Mouse (Mus musculus) mouse trophoblast stem cell (cell line): ENCODE results near the gene Ehd4.

Source experiments
- in situ Hi-C, 2 experiments: fragments of 300-500 bp; cut with MseI, MboI; formaldehyde crosslinking; loops; 2 replicates in 1 of 2; 3 replicates in 1 of 2; pipeline ENCODE4 v1.15.1; 2025

The Ehd4 gene

DNA sequence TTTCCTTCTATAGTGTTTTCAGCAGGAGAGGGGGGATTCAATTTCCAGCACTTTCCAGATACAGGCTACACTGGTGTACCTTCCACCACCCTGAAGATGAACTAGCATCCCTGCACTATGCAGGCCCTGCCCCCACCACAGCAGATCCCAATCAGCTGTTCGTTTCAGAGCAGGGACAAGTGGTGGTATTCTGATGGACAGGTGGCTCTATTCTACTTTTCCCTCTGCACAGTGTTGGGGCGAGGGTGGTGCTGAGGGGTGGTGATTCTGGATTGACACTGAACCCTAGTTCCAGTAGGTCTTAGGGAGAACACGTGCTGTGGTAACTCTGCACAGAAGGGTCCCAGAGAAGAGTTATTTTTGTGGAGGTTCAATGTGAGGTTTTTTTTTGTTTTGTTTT is 43.2 kb downstream of the Ehd4 start:
- in situ Hi-C loops = no loop called here

DNA sequence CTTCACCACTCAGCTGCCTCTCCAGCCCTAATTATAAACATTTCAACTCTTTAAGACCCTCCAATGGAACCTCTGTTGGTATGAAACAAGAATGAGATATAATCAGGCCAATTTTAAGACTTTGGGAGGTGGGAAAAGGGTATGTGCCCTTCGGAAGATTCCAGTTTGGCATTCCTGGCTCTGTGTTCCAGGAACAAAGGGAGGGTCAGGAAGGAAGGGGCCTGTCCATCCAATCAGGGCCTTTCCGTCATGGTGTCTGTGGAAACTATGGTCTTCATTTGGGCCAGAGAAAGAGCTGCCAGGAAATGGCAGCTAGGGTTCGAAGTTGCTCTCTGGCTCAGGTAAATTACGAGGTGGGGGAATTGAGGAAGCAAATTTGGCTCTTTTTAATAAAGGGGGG is 46.3 kb downstream of the Ehd4 start:
- in situ Hi-C loops = no loop called here

DNA sequence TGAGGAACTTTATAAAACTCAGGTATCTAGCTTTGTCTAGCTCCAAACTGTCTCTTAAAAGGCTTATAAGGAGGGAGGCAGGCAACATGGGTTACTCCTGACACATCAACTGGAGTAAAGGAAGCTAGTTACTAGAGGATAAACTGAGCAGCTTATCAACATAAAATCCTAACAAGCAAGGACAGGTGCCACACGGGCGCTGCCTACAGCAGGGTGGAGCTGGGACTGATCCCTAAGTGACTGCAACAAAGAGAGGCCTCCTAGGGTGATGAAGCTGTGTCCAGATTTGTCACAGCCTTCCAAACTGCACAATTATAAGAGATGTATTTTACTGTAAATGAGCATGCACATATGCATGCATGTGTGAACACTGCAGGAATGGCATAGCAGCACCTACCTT is 47.0 kb downstream of the Ehd4 start:
- in situ Hi-C loops = no loop called here

DNA sequence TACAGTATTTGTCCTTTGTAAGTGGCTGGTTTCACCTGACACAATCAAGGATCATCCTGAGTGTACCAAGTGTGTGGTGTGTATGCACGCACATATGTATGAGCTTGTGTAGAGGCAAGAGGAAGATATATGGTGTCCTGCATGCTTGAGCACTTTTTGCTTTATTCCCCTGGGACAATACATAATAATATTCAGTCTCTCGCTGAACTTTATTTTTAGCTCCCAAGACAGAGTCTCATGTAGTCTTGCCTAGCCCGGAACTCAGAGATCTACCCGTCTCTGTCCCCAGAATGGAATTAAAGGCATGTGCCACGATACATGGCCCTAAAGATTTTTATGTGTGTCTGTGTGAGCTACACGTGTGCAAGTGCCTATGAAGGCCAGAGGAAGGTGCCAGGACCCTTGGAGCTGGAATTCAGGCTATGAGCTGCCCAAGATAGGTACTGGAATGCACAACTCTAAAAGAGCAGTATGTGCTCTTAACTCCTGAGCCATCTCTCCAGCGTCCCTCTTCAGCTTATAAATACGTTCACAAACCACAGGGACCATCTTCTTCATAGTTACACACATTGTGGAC is 47.9 kb downstream of the Ehd4 start:
- in situ Hi-C loops = no loop called here

GRCm38 (mm10) chr2:120105861-120106260 is 48.5 kb downstream of the Ehd4 start:
- in situ Hi-C loops = no loop called here

GRCm38 (mm10) chr2:120102881-120103280 is 51.5 kb downstream of the Ehd4 start:
- in situ Hi-C loops = no loop called here

- in situ Hi-C loops = no loop called here
These were observed 52.0 kb downstream of the Ehd4 start for GRCm38 (mm10) chr2:120102450-120102849.

DNA sequence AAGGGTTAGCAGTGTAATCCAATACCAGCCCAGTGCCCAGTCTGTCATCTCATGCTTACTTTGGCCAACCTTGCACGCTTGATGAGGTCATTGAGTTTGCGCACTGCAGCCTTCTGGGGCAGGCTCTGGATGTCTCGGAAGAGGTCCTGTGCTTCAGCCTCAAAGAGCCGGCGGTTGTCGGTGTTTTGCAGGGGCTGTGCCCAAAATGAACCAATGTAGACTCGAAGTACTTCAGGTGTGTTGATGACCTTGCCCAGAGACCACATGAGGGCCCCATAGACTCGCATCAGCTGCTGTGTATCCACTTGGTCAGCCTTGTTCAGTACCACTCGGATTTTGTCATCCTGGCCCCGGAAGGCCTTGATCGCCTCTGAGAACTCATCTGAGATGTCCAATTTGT is 52.4 kb downstream of the Ehd4 start:
- in situ Hi-C loops = no loop called here

DNA sequence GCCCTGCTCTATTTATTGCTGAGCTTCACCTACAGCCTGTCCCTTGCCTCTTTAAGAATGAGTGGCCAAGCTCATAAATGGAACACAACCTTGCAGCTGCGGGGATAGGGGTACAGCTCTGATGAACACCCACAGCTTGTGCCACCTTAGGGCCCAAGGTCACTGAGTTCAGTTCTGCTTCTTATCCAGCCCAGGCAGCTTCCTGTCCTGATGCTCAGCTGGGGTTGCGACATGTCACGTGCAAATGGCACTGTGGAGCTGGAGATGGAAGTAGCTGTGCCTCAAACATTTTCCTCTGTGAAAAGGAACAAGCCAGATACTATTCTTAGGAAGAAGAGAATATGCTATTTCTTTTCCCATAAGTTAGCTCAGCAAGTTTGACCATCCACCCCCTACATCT is 54.5 kb downstream of the Ehd4 start:
- in situ Hi-C loops = no loop called here

- in situ Hi-C loops = no loop called here
These were observed 55.1 kb downstream of the Ehd4 start for GRCm38 (mm10) chr2:120099263-120099662.

GRCm38 (mm10) chr2:120098781-120099202 is 55.6 kb downstream of the Ehd4 start:
- in situ Hi-C loops = no loop called here

DNA sequence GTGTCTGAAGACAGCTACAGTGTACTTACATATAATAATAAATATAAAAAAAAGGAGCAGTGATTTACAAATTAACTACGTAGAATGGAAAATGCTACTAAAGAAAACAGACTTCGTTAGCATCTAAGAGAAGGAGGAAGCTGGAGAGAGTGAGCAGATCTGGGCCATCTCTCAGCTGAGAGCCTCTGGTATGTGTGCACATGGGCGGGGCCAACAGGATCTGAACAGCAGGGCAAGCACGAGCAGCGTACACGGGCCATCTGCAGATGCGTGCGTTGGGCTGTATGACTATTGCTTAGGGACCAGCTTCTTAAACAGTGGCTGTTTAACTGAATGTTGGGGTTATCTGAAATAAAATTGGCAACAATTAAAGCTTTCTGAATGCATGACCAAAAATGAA is 56.5 kb downstream of the Ehd4 start:
- in situ Hi-C loops = no loop called here

- in situ Hi-C loops = no loop called here
These were observed 57.7 kb downstream of the Ehd4 start for GRCm38 (mm10) chr2:120096711-120097110.

DNA sequence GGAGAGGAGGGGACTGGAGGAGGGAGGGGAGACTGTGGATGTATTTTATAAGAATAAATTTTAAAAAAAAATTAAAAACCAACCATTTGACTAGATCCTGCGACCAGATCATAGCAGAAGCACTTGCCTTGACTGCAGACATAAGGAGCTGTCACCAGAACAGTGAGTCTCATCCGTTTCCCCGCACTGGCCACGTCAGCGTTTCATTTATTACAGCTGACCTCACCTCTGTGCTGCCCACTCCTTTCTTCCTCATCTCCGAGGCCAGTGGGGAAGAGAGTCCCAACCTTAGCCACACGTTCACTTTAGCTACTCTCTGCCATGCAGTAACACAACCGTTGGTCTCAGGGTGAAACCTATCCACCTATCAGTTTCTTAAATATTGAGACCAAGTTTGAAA is 58.2 kb downstream of the Ehd4 start:
- in situ Hi-C loops = no loop called here

GRCm38 (mm10) chr2:120095171-120095570 is 59.2 kb downstream of the Ehd4 start:
- in situ Hi-C loops = no loop called here

GRCm38 (mm10) chr2:120093671-120094430 is 60.6 kb downstream of the Ehd4 start:
- in situ Hi-C loops = no loop called here

DNA sequence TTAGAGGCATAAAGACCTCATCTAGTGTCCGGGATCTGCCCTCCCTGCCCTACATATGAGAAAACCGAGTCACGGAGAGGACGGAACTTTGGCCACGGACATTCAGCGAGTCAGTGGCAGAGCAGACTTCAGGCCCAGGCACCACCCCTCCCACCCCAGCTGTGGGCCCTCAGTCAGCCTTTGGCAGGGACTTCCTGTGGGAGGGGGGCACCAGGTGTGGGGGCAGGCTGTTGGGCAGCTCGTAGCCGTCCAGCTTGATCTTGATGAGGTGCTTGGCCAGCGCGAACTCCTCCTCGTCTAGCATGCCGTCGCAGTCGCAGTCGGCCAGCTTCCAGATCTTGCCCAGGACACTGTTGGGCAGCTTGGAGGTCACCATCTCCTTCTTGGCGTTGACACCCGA is 63.4 kb downstream of the Ehd4 start:
- in situ Hi-C loops = no loop called here

- in situ Hi-C loops = no loop called here
These were observed 66.5 kb downstream of the Ehd4 start for GRCm38 (mm10) chr2:120087897-120088296.

- in situ Hi-C loops = no loop called here
These were observed 67.0 kb downstream of the Ehd4 start for GRCm38 (mm10) chr2:120087391-120087790.

- in situ Hi-C loops = no loop called here
These were observed 68.4 kb downstream of the Ehd4 start for GRCm38 (mm10) chr2:120086038-120086437.

DNA sequence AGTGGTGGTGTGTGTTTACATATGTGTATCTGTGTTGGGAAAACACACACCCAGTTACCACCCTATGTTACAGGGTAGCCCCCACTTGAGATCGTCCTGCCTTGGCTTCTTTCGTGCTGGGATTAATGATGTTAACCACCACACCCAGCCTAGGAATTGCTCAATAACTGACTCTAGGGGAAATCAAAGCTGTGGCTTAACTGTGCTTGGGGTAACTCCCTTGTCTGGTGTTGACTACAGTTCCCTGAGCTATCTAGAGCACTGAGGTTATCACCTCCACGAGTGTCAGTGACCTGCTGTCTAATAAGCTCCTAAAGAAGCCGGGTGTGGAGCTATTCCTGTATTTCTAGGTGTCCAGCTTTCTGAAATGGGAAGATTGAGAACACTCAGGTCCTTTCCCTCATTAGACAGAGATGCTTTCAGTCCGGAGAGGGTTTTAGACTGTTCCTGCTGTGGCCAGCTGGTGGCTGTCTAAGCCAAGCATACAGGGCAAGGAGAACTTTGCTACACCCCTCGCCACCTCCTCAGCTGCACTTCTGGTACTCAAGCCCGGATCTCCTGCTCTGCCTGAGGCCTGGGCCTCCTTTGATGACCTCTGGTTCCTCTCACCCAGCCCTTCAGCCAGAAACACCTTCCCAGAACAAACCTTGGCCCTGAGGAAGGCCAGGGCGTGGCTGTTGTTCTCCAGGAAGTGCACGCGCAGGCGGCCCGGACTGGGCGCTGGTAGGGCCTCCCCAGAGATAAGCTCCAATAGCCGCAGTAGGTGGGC is 69.6 kb downstream of the Ehd4 start:
- in situ Hi-C loops = no loop called here

- in situ Hi-C loops = no loop called here
These were observed 72.0 kb downstream of the Ehd4 start for GRCm38 (mm10) chr2:120082416-120082815.
